Mouse (Mus musculus) kidney, postnatal 0 days (tissue): ENCODE results near the gene Mrpl14. TPM values are rescaled to one million over a fixed set of nuclear protein-coding genes. Genes with fewer than 3 reads are reported as not detected.

Experiments
- ATAC-seq: fragments of 200-750 bp; cut with Nextera tagmentation; replicated peaks from 2 replicates; pipeline ENCODE4 v1.8.0; 2017; ENCODE audit warnings: low read depth, moderate number of reproducible peaks, moderate TSS enrichment, moderate library complexity; ENCODE audit not compliant: low FRiP score
- DNase-seq: peaks from one replicate; pipeline ENCODE4 v3.0.0-alpha.2; 2016; ENCODE audit warnings: low spot score
- H3K27ac ChIP-seq: fragments of 300-500 bp; sonication (generic); 2 replicates; pipeline ENCODE4 v1.5.1; 2014; ENCODE audit warnings: mild to moderate bottlenecking
- H3K27me3 ChIP-seq: fragments of 300-500 bp; sonication (generic); 2 replicates; pipeline ENCODE4 v1.6.1; 2014; ENCODE audit warnings: low read length, mixed read lengths; ENCODE audit not compliant: insufficient read depth
- H3K36me3 ChIP-seq: fragments of 300-500 bp; sonication (generic); 2 replicates; pipeline ENCODE4 v1.6.1; 2014; ENCODE audit warnings: low read length, mixed read lengths; ENCODE audit not compliant: insufficient read depth
- H3K4me1 ChIP-seq: fragments of 300-500 bp; sonication (generic); replicated peaks from 2 replicates; pipeline ENCODE4 v1.6.1; 2014; ENCODE audit warnings: antibody characterized with exemption, low read length, mixed read lengths; ENCODE audit not compliant: insufficient read depth
- H3K4me2 ChIP-seq: fragments of 300-500 bp; sonication (generic); 2 replicates; pipeline ENCODE4 v1.6.1; 2014; ENCODE audit warnings: mild to moderate bottlenecking, low read length, moderate library complexity, mixed read lengths
- H3K4me3 ChIP-seq: fragments of 300-500 bp; sonication (generic); replicated peaks from 2 replicates; pipeline ENCODE4 v1.5.1; 2014; ENCODE audit warnings: low read depth, low read length
- H3K9ac ChIP-seq: fragments of 300-500 bp; sonication (generic); 2 replicates; pipeline ENCODE4 v1.6.1; 2014; ENCODE audit warnings: low read depth, low read length
- H3K9me3 ChIP-seq: fragments of 300-500 bp; sonication (generic); replicated peaks from 2 replicates; pipeline ENCODE4 v1.6.1; 2016; ENCODE audit warnings: low read length, inconsistent platforms, mixed read lengths
- CTCF ChIP-seq: IDR thresholded peaks from 2 replicates; pipeline ENCODE4 v1.5.1; 2016; ENCODE audit warnings: antibody characterized with exemption, low read depth, mild to moderate bottlenecking, moderate library complexity
- WGBS: fragments of 180-500 bp; shearing (Covaris S2); extraction: QIAGEN DNeasy Blood & Tissue Kit; methylation state at CpG from one replicate; pipeline ENCODE4 v1.1.7; 2014; 5-methylcytosine and 5-hydroxymethylcytosine counted together
- polyA plus RNA-seq: library from polyadenylated mRNA; unstranded; fragments of >200 nt; fragmentation: Nextera tagmentation; extraction: Ambion mirVana; gene quantifications from 2 replicates; pipeline ENCODE4 v1.2.1, GENCODE M21; 2015

Mrpl14 gene
- polyA plus RNA-seq, 1 experiment from 2014 or later, result 160 TPM

GRCm38 (mm10) chr17:45700496-45701235 lies 14.5 kb downstream of the Mrpl14 start:
- H3K9ac ChIP-seq, result no peak overlapping the region
- no peak overlapping the region for H3K27ac ChIP-seq
- H3K27me3 ChIP-seq, result no peaks in the 10 kb centered on the region
- peaks cover 3% of the 10 kb centered on the region; the same call in 1 of the 2 replicates for H3K36me3 ChIP-seq
- H3K4me1 ChIP-seq, result no peaks in the 10 kb centered on the region
- ATAC-seq (no peak), DNase-seq (no peak)
- no peak overlapping the region for H3K4me3 ChIP-seq
- no peaks in the 10 kb centered on the region for H3K9me3 ChIP-seq
- 53% methylated on average over 9 of the region's 16 CpGs for WGBS
- TF ChIP-seq CTCF, result no peak
- H3K4me2 ChIP-seq, result no peak overlapping the region

GRCm38 (mm10) chr17:45701236-45701591 lies 15.1 kb downstream of the Mrpl14 start:
- no peaks in the 10 kb centered on the region for H3K9me3 ChIP-seq
- H3K36me3 ChIP-seq, result peaks cover 3% of the 10 kb centered on the region; the same call in 1 of the 2 replicates
- H3K4me2 ChIP-seq, result no peak overlapping the region
- H3K4me3 ChIP-seq, result no peak overlapping the region
- H3K27ac ChIP-seq, result no peak overlapping the region
- no peak for TF ChIP-seq CTCF
- no peak overlapping the region for H3K9ac ChIP-seq
- no peaks in the 10 kb centered on the region for H3K27me3 ChIP-seq
- ATAC-seq (no peak), DNase-seq (no peak)
- H3K4me1 ChIP-seq, result no peaks in the 10 kb centered on the region
- WGBS, result 63% methylated on average over 9 of the region's 9 CpGs

- ATAC-seq, result no peak
Measured at GRCm38 (mm10) chr17:45702254-45702653, 16.1 kb downstream of the Mrpl14 start.

GRCm38 (mm10) chr17:45703187-45703586 lies 17.1 kb downstream of the Mrpl14 start:
- ATAC-seq, result no peak
- H3K4me2 ChIP-seq, result no peak overlapping the region
- H3K4me1 ChIP-seq, result no peaks in the 10 kb centered on the region
- no peak overlapping the region for H3K27ac ChIP-seq
- no peak for DNase-seq
- 52% methylated on average over 7 of the region's 7 CpGs for WGBS
- H3K9me3 ChIP-seq, result no peaks in the 10 kb centered on the region
- no peaks in the 10 kb centered on the region for H3K27me3 ChIP-seq
- H3K4me3 ChIP-seq, result no peak overlapping the region
- no peak for TF ChIP-seq CTCF
- no peak overlapping the region for H3K9ac ChIP-seq
- no peaks in the 10 kb centered on the region; the same call in 1 of the 2 replicates for H3K36me3 ChIP-seq

More at GRCm38 (mm10) chr17:45702254-45702653, 16.1 kb downstream of the Mrpl14 start:
- Histone ChIP-seq H3K27ac (no peak overlapping the region), H3K9ac (no peak overlapping the region), H3K4me2 (no peak overlapping the region), H3K4me3 (no peak overlapping the region), H3K9me3 (no peaks in the 10 kb centered on the region), H3K4me1 (no peaks in the 10 kb centered on the region), H3K27me3 (no peaks in the 10 kb centered on the region), H3K36me3 (no peaks in the 10 kb centered on the region; the same call in 1 of the 2 replicates)
- DNase-seq, result no peak
- no peak for TF ChIP-seq CTCF
- WGBS, result 44% methylated on average over 4 of the region's 4 CpGs

DNA sequence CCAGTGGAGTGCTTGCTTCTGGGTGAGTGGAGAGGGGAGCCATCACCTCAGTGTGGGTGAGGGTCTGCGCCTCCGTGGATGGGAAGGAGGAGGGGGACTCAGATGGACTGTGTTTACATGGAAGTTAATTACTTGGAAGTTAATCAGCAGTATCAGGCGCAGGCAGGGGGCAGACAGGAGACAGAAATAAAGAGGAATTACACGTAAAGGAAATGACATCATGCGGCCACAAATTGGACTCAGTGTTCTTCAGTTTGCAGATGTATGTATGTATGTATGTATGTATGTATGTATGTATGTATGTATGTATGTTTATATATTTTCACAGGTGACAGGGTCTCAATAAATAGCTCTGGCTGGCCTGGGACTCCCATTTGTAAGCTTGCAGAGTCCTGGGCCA lies 20.7 kb downstream of the Mrpl14 start:
- no peak for ATAC-seq
- H3K4me2 ChIP-seq, result no peak overlapping the region
- H3K36me3 ChIP-seq, result no peaks in the 10 kb centered on the region
- H3K4me1 ChIP-seq, result no peaks in the 10 kb centered on the region
- no peak for DNase-seq
- no peaks in the 10 kb centered on the region for H3K9me3 ChIP-seq
- no peaks in the 10 kb centered on the region for H3K27me3 ChIP-seq
- no peak for TF ChIP-seq CTCF
- no peak overlapping the region for H3K4me3 ChIP-seq
- WGBS, result 55% methylated on average over 5 of the region's 5 CpGs
- no peak overlapping the region for H3K27ac ChIP-seq
- no peak overlapping the region for H3K9ac ChIP-seq

GRCm38 (mm10) chr17:45707376-45707775 lies 21.3 kb downstream of the Mrpl14 start:
- Histone ChIP-seq H3K4me2 (no peak overlapping the region), H3K36me3 (no peaks in the 10 kb centered on the region), H3K27me3 (no peaks in the 10 kb centered on the region), H3K4me3 (no peak overlapping the region), H3K27ac (no peak overlapping the region), H3K9ac (no peak overlapping the region), H3K4me1 (no peaks in the 10 kb centered on the region), H3K9me3 (no peaks in the 10 kb centered on the region)
- no peak for ATAC-seq
- 33% methylated on average over 3 of the region's 3 CpGs for WGBS
- TF ChIP-seq CTCF, result peak; percentile 50
- DNase-seq, result peak; percentile 38
